Mouse (Mus musculus) liver, embryonic 12.5 days (tissue): ENCODE measurements at regions not wholly inside any gene's neighbourhood (a gene's known extent, or its start where the extent isn't known, plus 50 kb on each side); places are given as distances from the start of the nearest gene placed in this dataset.

Source experiments
- ATAC-seq: fragments of 200-750 bp; cut with Nextera tagmentation; 2 replicates; pipeline ENCODE4 v1.8.0; 2017; ENCODE audit warnings: moderate number of reproducible peaks, mild to moderate bottlenecking, moderate library complexity
- H3K27ac ChIP-seq: fragments of 300-500 bp; sonication (generic); 2 replicates; pipeline ENCODE4 v1.5.1; 2016; ENCODE audit warnings: mild to moderate bottlenecking
- H3K27me3 ChIP-seq: fragments of 300-500 bp; sonication (generic); replicated peaks from 2 replicates; pipeline ENCODE4 v1.6.1; 2016; ENCODE audit warnings: mild to moderate bottlenecking, moderate library complexity
- H3K36me3 ChIP-seq: fragments of 300-500 bp; sonication (generic); 2 replicates; pipeline ENCODE4 v1.6.1; 2016; ENCODE audit warnings: mild to moderate bottlenecking, moderate library complexity
- H3K4me1 ChIP-seq: fragments of 300-500 bp; sonication (generic); 2 replicates; pipeline ENCODE4 v1.6.1; 2016
- H3K4me2 ChIP-seq: fragments of 300-500 bp; sonication (generic); 2 replicates; pipeline ENCODE4 v1.6.1; 2016; ENCODE audit warnings: mild to moderate bottlenecking, moderate library complexity
- H3K4me3 ChIP-seq: fragments of 300-500 bp; sonication (generic); 2 replicates; pipeline ENCODE4 v1.5.1; 2016; ENCODE audit warnings: mild to moderate bottlenecking, moderate library complexity
- H3K9ac ChIP-seq: fragments of 300-500 bp; sonication (generic); 2 replicates; pipeline ENCODE4 v1.6.1; 2016; ENCODE audit warnings: mild to moderate bottlenecking, moderate library complexity
- H3K9me3 ChIP-seq: fragments of 300-500 bp; sonication (generic); replicated peaks from 2 replicates; pipeline ENCODE4 v1.6.1; 2016; ENCODE audit warnings: mild to moderate bottlenecking, moderate library complexity
- WGBS: fragments of 180-500 bp; shearing (Covaris S2); methylation state at CpG from one replicate; pipeline ENCODE4 v1.1.7; 2016; ENCODE audit not compliant: insufficient replicate concordance; 5-methylcytosine and 5-hydroxymethylcytosine counted together

GRCm38 (mm10) chr1:137806252-137806651 lies 369.3 kb downstream of the Ptprc start:
- no peak overlapping the region for H3K4me3 ChIP-seq
- no peaks in the 10 kb centered on the region for H3K4me1 ChIP-seq
- H3K27me3 ChIP-seq, result no peaks in the 10 kb centered on the region

DNA sequence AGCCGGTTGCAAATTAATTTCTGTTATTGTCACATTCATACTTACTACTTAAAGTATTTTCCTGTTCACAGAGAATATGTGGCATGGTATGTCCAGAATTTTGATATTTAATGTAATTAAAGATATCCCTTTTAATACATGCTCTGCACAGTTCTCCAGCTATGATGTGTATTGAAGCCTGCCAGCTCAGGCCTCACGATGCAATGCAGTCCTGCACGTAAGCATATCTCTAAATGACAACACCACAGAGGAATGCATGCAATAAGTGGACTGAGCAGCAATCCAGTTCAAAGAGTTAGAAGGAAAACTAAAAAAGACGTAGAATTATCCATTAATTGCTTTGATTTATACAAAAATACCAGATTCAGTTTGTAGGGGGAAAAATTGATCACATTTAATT lies 373.4 kb downstream of the Ptprc start:
- Histone ChIP-seq H3K4me2 (no peak overlapping the region), H3K36me3 (no peaks in the 10 kb centered on the region), H3K27me3 (no peaks in the 10 kb centered on the region), H3K4me1 (no peaks in the 10 kb centered on the region), H3K9ac (no peak overlapping the region), H3K4me3 (no peak overlapping the region), H3K27ac (no peak overlapping the region), H3K9me3 (no peaks in the 10 kb centered on the region)
- no peak for ATAC-seq
- 67% methylated on average over 4 of the region's 4 CpGs for WGBS

More at GRCm38 (mm10) chr1:137806252-137806651, 369.3 kb downstream of the Ptprc start:
- Histone ChIP-seq H3K36me3 (no peaks in the 10 kb centered on the region), H3K4me2 (no peak overlapping the region), H3K9me3 (no peaks in the 10 kb centered on the region), H3K9ac (no peak overlapping the region), H3K27ac (no peak overlapping the region)
- no peak for ATAC-seq
- 53% methylated on average over 8 of the region's 8 CpGs for WGBS

DNA sequence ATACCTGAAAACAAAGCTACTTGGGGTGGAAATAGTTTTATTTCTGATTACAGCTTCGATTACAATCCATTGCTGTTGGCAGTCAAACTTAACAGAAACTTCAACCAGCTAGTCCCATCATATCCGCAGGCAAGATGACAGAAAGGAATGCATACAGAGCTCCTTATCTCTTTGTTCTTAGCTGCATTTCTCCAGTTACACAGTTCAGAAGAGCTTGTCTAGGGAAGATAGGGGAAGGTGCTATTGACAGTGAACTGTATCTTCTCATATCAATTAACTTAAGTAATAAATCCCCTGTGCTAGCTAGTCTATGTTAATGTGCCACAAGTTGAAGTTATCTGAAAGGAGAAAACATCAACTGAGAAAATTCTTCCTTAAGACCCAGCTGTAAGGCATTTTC lies 374.8 kb downstream of the Ptprc start:
- ATAC-seq, result no peak
- no peak overlapping the region for H3K9ac ChIP-seq
- H3K36me3 ChIP-seq, result no peaks in the 10 kb centered on the region
- H3K4me1 ChIP-seq, result no peaks in the 10 kb centered on the region
- no peak overlapping the region for H3K4me3 ChIP-seq
- WGBS, result 41% methylated on average over 2 of the region's 2 CpGs
- no peak overlapping the region for H3K27ac ChIP-seq
- H3K27me3 ChIP-seq, result no peaks in the 10 kb centered on the region
- no peak overlapping the region for H3K4me2 ChIP-seq
- no peaks in the 10 kb centered on the region for H3K9me3 ChIP-seq

DNA sequence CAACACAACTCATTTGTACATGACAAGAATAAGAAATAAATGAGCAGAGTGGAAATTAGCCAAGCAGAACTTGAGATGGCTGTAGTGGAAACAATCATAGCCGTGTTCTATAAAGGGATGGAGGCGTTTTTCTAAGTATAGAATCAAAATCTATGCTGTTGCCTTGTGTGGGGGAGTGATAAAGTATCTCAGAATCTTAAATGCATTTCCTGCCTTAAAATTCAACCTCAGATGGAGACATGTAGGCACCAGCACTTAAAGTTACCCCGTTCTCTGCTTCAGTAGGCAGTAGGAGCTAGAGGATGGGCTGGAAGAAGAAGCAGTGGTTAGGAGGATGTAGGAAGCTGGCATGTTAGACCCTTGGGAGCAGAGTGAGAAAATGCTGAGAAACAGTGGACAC lies 386.7 kb downstream of the Ptprc start:
- no peak overlapping the region for H3K9ac ChIP-seq
- no peak for ATAC-seq
- H3K36me3 ChIP-seq, result no peaks in the 10 kb centered on the region
- 48% methylated on average over 3 of the region's 3 CpGs for WGBS
- no peaks in the 10 kb centered on the region for H3K27me3 ChIP-seq
- no peaks in the 10 kb centered on the region for H3K4me1 ChIP-seq
- H3K4me3 ChIP-seq, result no peak overlapping the region
- no peak overlapping the region for H3K4me2 ChIP-seq
- H3K9me3 ChIP-seq, result no peaks in the 10 kb centered on the region
- H3K27ac ChIP-seq, result no peak overlapping the region

DNA sequence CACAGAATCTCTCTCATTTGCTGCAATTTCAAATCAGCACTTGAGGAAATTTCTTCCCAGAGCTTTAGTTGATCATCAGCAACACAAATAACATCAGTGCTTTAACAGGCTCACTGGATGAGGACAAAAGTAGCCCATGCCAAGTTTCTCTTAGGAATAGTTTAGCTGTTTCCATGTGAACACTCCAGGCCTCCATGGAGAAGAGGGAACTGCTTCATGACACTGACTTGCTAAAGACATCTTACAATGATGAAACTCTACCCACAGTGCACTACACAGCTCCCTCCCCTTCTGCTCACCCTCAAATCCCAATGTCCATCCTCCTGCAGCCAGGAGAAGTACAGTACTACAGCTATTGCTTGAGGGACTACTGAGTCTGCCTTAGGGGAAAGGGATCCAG lies 388.9 kb downstream of the Ptprc start:
- H3K4me3 ChIP-seq, result no peak overlapping the region
- no peak overlapping the region for H3K9ac ChIP-seq
- no peak overlapping the region for H3K4me2 ChIP-seq
- no peaks in the 10 kb centered on the region for H3K27me3 ChIP-seq
- H3K27ac ChIP-seq, result no peak overlapping the region
- no peak for ATAC-seq
- H3K9me3 ChIP-seq, result no peaks in the 10 kb centered on the region
- no peaks in the 10 kb centered on the region for H3K36me3 ChIP-seq
- no peaks in the 10 kb centered on the region for H3K4me1 ChIP-seq

GRCm38 (mm10) chr1:137774586-137774985 lies 400.9 kb downstream of the Ptprc start:
- no peaks in the 10 kb centered on the region for H3K27me3 ChIP-seq
- no peaks in the 10 kb centered on the region for H3K4me1 ChIP-seq
- no peak overlapping the region for H3K9ac ChIP-seq
- H3K27ac ChIP-seq, result no peak overlapping the region
- H3K4me3 ChIP-seq, result no peak overlapping the region
- ATAC-seq, result no peak
- H3K36me3 ChIP-seq, result no peaks in the 10 kb centered on the region
- H3K9me3 ChIP-seq, result no peaks in the 10 kb centered on the region
- no peak overlapping the region for H3K4me2 ChIP-seq

DNA sequence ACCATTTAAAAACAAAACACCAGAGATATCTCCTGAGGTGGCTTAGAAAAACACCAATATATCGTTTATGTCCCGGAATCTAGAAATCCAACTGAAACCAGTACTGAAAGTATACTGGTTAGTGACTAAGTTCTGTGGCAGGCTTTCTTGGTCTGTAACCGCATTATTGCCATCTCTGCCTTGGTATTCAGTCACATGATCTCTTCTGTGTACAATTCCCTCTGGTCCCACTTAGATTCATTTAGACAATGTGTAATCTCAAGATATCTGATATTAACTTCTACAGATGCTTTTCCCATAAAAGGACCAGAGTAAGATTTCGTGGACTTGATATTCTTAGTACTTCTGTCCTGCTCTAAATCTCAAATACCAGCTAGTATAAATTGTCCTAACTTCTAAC lies 414.7 kb downstream of the Ptprc start:
- 82% methylated on average over 4 of the region's 4 CpGs for WGBS
- Histone ChIP-seq H3K9me3 (no peaks in the 10 kb centered on the region), H3K27ac (no peak overlapping the region), H3K36me3 (no peaks in the 10 kb centered on the region), H3K4me1 (no peaks in the 10 kb centered on the region), H3K4me2 (no peak overlapping the region), H3K4me3 (no peak overlapping the region), H3K27me3 (no peaks in the 10 kb centered on the region), H3K9ac (no peak overlapping the region)
- no peak for ATAC-seq

DNA sequence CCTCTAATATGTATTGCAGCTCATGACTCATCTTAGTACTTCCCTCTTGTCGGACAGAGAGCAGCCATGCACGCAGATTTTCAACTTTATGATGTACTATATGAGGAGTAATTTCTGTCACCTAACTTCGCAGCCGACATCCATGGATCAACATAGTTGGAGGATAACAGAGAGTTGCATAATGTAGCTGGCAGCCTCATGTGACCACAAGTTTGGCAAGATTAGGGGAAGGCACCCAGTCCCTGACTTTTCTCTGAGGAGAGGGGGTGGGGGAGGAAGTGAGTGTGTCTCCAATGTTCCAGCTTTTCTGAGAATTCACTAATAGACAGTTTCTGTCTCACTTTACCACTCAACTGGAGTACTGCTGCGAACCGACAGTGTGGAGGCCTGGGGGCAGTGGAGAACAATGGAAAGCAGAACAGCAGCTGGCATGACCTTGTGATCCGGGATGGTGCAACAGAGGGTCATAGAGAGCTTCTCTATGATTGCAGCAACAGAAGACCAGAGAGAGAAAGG lies 424.0 kb downstream of the Ptprc start:
- H3K4me2 ChIP-seq, result no peak overlapping the region
- ATAC-seq, result no peak
- WGBS, result 55% methylated on average over 7 of the region's 7 CpGs

GRCm38 (mm10) chr1:137750894-137751293 lies 424.6 kb downstream of the Ptprc start:
- WGBS, result 83% methylated on average over 5 of the region's 5 CpGs
- ATAC-seq, result no peak
- Histone ChIP-seq H3K9me3 (no peaks in the 10 kb centered on the region), H3K4me1 (no peaks in the 10 kb centered on the region), H3K27me3 (no peaks in the 10 kb centered on the region), H3K4me2 (no peak overlapping the region), H3K9ac (no peak overlapping the region), H3K36me3 (no peaks in the 10 kb centered on the region), H3K4me3 (no peak overlapping the region), H3K27ac (no peak overlapping the region)

More for the DNA sequence above, 424.0 kb downstream of the Ptprc start:
- H3K9me3 ChIP-seq, result no peaks in the 10 kb centered on the region
- no peak overlapping the region for H3K9ac ChIP-seq
- H3K4me1 ChIP-seq, result no peaks in the 10 kb centered on the region
- no peaks in the 10 kb centered on the region for H3K27me3 ChIP-seq
- no peak overlapping the region for H3K27ac ChIP-seq
- no peaks in the 10 kb centered on the region for H3K36me3 ChIP-seq
- H3K4me3 ChIP-seq, result no peak overlapping the region

DNA sequence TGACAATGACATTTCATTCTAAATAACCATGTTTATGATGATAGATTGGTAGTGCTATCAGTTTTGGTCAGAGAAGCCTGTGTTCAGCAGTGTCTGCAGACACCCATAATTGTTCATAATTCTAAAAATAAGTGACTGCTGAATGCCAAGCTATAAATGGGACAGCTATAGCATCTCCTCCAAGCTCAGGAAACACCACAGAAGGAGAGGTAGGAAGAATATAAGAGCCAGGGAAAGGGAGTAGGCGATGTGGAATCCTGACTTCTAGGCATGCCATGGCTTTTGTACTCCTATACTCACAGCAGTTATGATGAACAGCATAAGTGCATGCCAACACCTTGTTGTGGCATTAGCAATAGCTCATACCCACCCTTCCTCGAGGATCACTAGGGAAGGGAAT lies 429.4 kb downstream of the Ptprc start:
- H3K9me3 ChIP-seq, result no peaks in the 10 kb centered on the region
- no peaks in the 10 kb centered on the region for H3K36me3 ChIP-seq
- no peaks in the 10 kb centered on the region for H3K27me3 ChIP-seq
- no peak overlapping the region for H3K9ac ChIP-seq
- 46% methylated on average over 2 of the region's 2 CpGs for WGBS
- H3K4me1 ChIP-seq, result no peaks in the 10 kb centered on the region
- no peak overlapping the region for H3K4me2 ChIP-seq
- H3K27ac ChIP-seq, result no peak overlapping the region
- H3K4me3 ChIP-seq, result no peak overlapping the region
- ATAC-seq, result no peak

DNA sequence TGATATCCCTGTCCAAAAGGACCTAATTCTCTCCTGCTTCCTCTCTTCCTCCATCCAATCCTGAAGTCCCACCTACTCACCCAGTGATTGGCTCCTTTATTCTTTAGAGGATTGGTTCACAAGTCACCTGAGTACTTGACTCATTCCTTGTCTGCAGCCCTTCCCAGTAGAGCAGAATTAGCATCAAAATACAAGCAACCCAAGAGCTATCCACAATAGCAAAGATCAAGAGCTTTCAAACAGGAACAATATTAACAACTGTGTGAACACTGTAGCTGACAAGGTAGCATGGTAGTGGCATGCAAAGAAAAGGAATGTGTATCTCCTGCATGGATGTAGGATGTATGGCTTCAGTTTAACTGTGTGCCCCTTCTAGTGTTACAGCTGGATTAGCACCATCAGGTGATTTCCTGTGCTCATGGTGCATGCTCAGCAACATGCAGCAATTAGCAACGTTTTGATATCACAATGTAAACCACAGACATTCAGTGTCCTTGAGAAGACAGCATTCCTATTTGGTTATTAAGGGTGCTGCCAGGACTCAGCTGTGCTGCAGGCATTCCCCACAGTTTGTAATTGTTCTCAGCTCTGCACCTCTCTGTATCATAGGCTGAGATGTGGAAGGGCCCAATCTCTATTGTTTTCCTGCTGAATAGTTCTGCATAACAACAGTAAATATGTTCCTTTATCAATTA lies 437.2 kb downstream of the Ptprc start:
- no peak overlapping the region for H3K4me2 ChIP-seq
- WGBS, result 23% methylated on average over 1 of the region's 1 CpGs
- no peaks in the 10 kb centered on the region for H3K4me1 ChIP-seq
- no peak overlapping the region for H3K9ac ChIP-seq
- H3K27me3 ChIP-seq, result no peaks in the 10 kb centered on the region
- no peak overlapping the region for H3K4me3 ChIP-seq
- H3K9me3 ChIP-seq, result no peaks in the 10 kb centered on the region
- no peak overlapping the region for H3K27ac ChIP-seq
- ATAC-seq, result no peak
- no peaks in the 10 kb centered on the region for H3K36me3 ChIP-seq

DNA sequence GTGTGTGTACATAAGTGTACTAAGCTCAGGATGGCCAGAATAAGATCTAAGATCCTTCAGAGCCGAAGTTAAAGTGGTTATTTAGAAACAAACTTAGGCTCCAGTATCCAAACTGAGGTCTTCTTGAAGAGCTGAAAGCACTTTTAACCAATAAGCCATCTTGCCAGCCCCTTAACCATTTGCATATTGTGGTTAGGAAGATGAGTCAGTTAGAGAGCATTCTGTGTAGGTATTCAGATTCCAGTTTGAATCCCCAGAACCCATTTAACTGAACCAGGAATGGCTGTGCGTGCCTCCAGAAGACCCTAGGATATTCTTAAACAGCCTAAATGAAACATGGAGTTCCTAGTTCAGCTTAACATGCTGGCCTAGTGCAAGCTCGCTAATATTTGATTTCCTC lies 471.6 kb downstream of the Ptprc start:
- H3K36me3 ChIP-seq, result no peaks in the 10 kb centered on the region
- no peaks in the 10 kb centered on the region for H3K27me3 ChIP-seq
- H3K4me1 ChIP-seq, result no peaks in the 10 kb centered on the region
- 55% methylated on average over 3 of the region's 3 CpGs for WGBS
- H3K9ac ChIP-seq, result no peak overlapping the region
- H3K27ac ChIP-seq, result no peak overlapping the region
- no peak overlapping the region for H3K4me3 ChIP-seq
- no peaks in the 10 kb centered on the region for H3K9me3 ChIP-seq
- no peak for ATAC-seq
- H3K4me2 ChIP-seq, result no peak overlapping the region

DNA sequence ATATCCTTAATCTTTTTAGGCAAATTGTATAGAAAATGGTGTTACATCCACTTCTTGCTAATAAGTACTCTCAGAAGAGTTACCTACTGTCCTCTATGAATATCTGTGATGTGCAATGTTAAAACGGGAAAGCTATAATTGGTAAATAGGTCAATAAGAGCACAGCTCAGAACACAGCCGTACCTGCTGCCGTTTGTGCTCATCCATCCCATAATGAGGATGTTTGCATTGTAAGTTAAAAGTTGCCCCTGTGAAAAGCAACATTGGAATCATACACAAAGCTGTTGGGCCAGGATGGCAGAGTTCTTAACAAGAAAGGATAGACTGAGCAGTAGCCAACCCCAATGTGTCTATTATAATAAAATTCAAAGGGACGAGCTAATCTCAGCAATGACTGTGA lies 476.6 kb downstream of the Ptprc start:
- WGBS, result 76% methylated on average over 4 of the region's 4 CpGs
- Histone ChIP-seq H3K27me3 (no peaks in the 10 kb centered on the region), H3K27ac (no peak overlapping the region)

More for the DNA sequence above, 476.6 kb downstream of the Ptprc start:
- Histone ChIP-seq H3K9me3 (no peaks in the 10 kb centered on the region), H3K4me2 (no peak overlapping the region), H3K4me3 (no peak overlapping the region), H3K9ac (no peak overlapping the region), H3K4me1 (no peaks in the 10 kb centered on the region), H3K36me3 (no peaks in the 10 kb centered on the region)
- no peak for ATAC-seq
